Mouse (Mus musculus) limb, embryonic 10.5 days (tissue): ENCODE measurements around the gene Ascl4. TPM values are rescaled to one million over a fixed set of nuclear protein-coding genes. Genes with fewer than 3 reads are reported as not detected.

Source experiments
- DNase-seq: peaks from one replicate; pipeline ENCODE4 v3.0.0-alpha.2; 2017; ENCODE audit warnings: low spot score
- H3K27ac ChIP-seq: fragments of 300-500 bp; sonication (generic); 2 replicates; pipeline ENCODE4 v1.5.1; 2016; ENCODE audit warnings: mild to moderate bottlenecking
- H3K27me3 ChIP-seq: fragments of 300-500 bp; sonication (generic); 2 replicates; pipeline ENCODE4 v1.6.1; 2016; ENCODE audit warnings: low read depth, mild to moderate bottlenecking; ENCODE audit not compliant: poor library complexity, severe bottlenecking
- H3K36me3 ChIP-seq: fragments of 300-500 bp; sonication (generic); 2 replicates; pipeline ENCODE4 v1.6.1; 2016; ENCODE audit warnings: mild to moderate bottlenecking, moderate library complexity
- H3K4me1 ChIP-seq: fragments of 300-500 bp; sonication (generic); 2 replicates; pipeline ENCODE4 v1.6.1; 2016
- H3K4me3 ChIP-seq: fragments of 300-500 bp; sonication (generic); 2 replicates; pipeline ENCODE4 v1.5.1; 2016; ENCODE audit warnings: mild to moderate bottlenecking, moderate library complexity
- H3K9me3 ChIP-seq: fragments of 300-500 bp; sonication (generic); replicated peaks from 2 replicates; pipeline ENCODE4 v1.6.1; 2016; ENCODE audit warnings: mild to moderate bottlenecking
- WGBS: fragments of 180-500 bp; shearing (Covaris S2); methylation state at CpG from one replicate; pipeline ENCODE4 v1.1.7; 2016; 5-methylcytosine and 5-hydroxymethylcytosine counted together
- polyA plus RNA-seq: library from polyadenylated mRNA; unstranded; fragments of >200 nt; fragmentation: Nextera tagmentation; extraction: Ambion mirVana; gene quantifications from 2 replicates; pipeline ENCODE4 v1.2.1, GENCODE M21; 2016

Gene Ascl4
- polyA plus RNA-seq, 1 experiment from 2014 or later = 0.11 TPM

DNA sequence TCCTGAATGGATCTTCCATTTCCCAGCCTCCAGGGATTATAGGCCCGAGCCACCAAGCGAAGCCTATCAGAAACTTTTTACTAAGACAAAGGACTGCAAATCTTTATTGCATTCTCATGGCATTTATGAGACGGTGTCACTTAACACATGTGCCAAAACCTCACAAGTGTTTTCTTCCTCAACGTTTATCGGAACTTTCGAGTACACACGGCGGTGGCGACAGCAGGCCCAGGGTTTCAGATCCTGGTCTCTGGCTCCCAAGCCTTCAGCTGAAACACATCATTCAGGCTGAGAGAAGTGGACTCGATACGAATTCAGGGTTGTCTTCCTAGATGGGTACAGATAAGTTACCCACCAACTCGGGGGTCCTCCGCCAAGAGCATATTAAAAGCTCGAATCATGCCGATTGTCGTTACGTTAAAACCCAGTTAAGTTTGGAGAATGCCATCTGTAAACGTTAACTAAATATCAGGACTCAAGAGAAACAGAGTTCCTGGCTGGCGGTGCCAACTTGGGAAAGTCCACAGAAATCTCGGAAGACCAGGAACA lies 29.5 kb downstream of the Ascl4 start:
- H3K27me3 ChIP-seq = no peaks in the 10 kb centered on the region
- H3K27ac ChIP-seq = peak overlapping the region; percentile 92
- peak; percentile 44 for DNase-seq
- 7% methylated on average over 20 of the region's 20 CpGs for WGBS
- peak overlapping the region; percentile 96 for H3K4me3 ChIP-seq
- no peaks in the 10 kb centered on the region for H3K9me3 ChIP-seq
- H3K36me3 ChIP-seq = peaks cover 37% of the 10 kb centered on the region
- 0 out of 2 replicates have a peak, but pooled peaks cover 4% of the 10 kb centered on the region for H3K4me1 ChIP-seq

DNA sequence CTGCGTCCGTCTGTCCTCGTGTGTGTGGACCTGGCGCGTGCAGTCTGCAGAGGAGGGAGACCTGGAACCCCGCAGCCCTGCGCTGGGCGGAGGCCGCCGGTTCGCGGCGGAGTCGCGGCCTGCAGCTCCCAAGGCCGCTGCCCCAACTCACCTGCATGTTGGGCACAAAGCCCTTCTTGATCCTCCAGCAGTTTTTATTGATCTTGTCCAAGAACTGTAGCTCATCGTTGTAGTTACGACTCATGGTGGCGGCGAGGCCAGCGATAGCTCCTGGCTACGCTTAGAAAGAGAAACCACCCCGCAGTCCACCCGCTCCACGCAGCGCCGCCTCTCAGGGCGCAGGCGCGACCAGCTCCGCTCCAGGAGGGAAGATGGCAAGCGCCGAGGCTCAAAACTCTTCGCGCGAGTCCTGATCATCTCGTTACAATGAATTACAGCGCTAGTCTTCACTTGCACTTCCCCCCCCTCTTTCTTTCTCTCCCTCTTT lies 30.0 kb downstream of the Ascl4 start, which contains the start of gene Rtcb:
Gene Rtcb, minus strand, starts transcription at position 360 of the 487 bp plus-strand sequence.
- H3K4me1 ChIP-seq = 0 out of 2 replicates have a peak, but pooled peaks cover 4% of the 10 kb centered on the region
- H3K27ac ChIP-seq = peak within 1 kb of the TSS; percentile 92
- peak; percentile 97 for DNase-seq
- H3K27me3 ChIP-seq = no peaks in the 10 kb centered on the region
- under 1% methylated on average over 38 of the region's 38 CpGs for WGBS
- no peaks in the 10 kb centered on the region for H3K9me3 ChIP-seq
- peak within 1 kb of the TSS; percentile 96 for H3K4me3 ChIP-seq
- peaks cover 32% of the 10 kb centered on the region for H3K36me3 ChIP-seq

DNA sequence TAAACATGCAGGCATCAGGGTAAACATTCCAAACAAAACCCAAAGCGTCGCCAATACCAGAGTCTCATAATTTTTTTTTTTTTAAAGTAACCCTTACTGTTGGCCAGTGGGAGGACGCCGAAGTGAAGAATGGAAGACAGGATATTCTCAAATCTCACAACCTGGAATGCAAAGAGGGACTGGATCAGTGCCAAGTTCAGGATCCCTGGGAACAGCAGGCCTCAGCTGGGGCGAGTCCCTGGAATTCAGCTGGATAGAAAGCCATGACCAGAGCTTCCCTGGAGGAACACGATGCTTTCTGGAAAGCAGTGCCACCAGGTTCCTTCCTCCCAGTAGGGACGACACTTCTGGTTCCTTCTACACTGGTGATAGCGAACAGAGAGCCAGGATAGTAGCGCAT lies 35.4 kb downstream of the Ascl4 start:
- Histone ChIP-seq H3K9me3 (no peaks in the 10 kb centered on the region), H3K27ac (no peak overlapping the region), H3K36me3 (no peaks in the 10 kb centered on the region), H3K4me3 (no peak overlapping the region), H3K27me3 (0 out of 2 replicates have a peak, but pooled peaks cover 8% of the 10 kb centered on the region), H3K4me1 (0 out of 2 replicates have a peak, but pooled peaks cover 3% of the 10 kb centered on the region)
- WGBS = 84% methylated on average over 9 of the region's 9 CpGs
- DNase-seq = no peak

DNA sequence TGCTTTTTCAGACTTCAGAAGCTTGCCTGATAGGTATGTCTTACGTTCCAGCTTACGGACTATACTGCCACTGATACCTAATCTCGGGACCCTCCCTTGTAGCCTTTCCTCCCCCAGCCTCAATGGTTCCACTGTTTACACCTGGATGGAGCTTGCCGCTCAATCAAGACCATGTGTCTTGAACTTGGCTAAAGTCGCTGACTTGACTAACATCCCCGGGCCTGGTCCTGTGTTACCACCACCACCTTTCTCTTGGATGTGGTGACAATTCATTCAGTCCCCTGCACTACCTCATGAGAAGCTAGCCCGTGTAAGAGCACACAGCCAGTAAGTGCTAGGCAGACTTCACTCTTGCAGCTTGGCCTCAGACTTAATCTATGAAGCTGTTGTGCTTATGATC lies 36.8 kb downstream of the Ascl4 start:
- no peaks in the 10 kb centered on the region for H3K4me1 ChIP-seq
- 0 out of 2 replicates have a peak, but pooled peaks cover 8% of the 10 kb centered on the region for H3K27me3 ChIP-seq
- no peak overlapping the region for H3K4me3 ChIP-seq
- no peak overlapping the region for H3K27ac ChIP-seq
- H3K9me3 ChIP-seq = no peaks in the 10 kb centered on the region
- WGBS = 94% methylated on average over 7 of the region's 7 CpGs
- no peaks in the 10 kb centered on the region for H3K36me3 ChIP-seq
- DNase-seq = no peak

DNA sequence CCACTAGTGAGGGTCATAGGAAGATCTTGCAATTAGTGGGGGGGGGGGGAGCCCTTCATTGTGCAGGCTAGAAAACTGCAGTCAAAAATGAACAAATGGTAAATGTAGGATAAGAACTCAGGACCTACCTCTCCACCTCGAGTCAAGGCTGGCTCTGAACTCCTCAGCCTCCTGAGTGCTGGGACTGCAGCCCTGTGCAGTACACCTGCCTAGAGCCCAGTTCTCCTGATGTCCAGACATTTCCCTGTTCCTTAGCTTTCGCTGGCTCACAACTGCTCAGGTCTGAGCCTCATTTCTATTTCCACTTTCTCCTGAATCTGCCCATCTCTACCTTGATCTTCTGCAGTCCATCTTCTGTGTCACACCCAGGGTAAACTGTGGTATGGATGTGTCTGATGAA lies 39.0 kb downstream of the Ascl4 start:
- no peaks in the 10 kb centered on the region for H3K36me3 ChIP-seq
- H3K27ac ChIP-seq = no peak overlapping the region
- H3K4me3 ChIP-seq = no peak overlapping the region
- 0 out of 2 replicates have a peak, but pooled peaks cover 8% of the 10 kb centered on the region for H3K27me3 ChIP-seq
- H3K4me1 ChIP-seq = 0 out of 2 replicates have a peak, but pooled peaks cover 2% of the 10 kb centered on the region
- DNase-seq = no peak
- 61% methylated on average over 2 of the region's 2 CpGs for WGBS
- no peaks in the 10 kb centered on the region for H3K9me3 ChIP-seq

DNA sequence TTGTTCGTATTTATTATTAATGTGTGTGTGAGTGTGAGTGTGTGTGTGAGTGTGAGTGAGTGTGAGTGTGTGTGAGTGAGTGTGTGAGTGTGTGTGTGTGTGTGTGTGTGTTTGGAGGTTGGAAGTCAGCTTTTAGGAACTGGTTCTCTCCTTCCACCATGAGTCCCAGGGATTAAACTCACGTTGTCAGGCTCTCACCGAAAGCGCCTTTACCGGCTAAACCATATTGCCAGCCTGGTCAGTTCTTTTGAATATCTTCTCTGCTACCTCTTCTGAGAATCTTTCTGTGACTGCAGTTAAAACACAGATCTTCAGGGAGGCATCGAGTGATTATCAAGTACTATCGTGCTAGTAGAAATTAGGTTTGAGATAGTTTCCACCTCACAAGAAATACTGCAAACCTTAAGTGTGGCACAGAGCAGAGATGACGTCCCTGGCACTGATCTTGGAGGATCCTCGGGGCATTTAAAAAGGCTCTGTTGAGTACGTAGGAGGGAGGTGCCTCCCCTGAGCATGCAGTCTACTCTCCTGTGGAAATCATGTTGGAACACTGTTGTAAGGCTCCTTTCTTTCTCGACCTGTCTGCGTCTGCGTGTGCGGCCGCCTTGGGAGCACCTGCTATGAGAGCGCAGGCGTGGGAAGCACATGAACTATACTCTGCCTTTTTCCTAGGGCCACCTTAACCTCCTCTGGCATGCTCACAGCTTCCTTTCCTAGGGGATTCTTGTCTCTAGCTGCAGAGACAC lies 40.1 kb downstream of the Ascl4 start:
- no peaks in the 10 kb centered on the region for H3K9me3 ChIP-seq
- no peak for DNase-seq
- 0 out of 2 replicates have a peak, but pooled peaks cover 2% of the 10 kb centered on the region for H3K4me1 ChIP-seq
- no peak overlapping the region for H3K4me3 ChIP-seq
- no peaks in the 10 kb centered on the region for H3K36me3 ChIP-seq
- no peak overlapping the region for H3K27ac ChIP-seq
- 0 out of 2 replicates have a peak, but pooled peaks cover 8% of the 10 kb centered on the region for H3K27me3 ChIP-seq
- 67% methylated on average over 17 of the region's 17 CpGs for WGBS

DNA sequence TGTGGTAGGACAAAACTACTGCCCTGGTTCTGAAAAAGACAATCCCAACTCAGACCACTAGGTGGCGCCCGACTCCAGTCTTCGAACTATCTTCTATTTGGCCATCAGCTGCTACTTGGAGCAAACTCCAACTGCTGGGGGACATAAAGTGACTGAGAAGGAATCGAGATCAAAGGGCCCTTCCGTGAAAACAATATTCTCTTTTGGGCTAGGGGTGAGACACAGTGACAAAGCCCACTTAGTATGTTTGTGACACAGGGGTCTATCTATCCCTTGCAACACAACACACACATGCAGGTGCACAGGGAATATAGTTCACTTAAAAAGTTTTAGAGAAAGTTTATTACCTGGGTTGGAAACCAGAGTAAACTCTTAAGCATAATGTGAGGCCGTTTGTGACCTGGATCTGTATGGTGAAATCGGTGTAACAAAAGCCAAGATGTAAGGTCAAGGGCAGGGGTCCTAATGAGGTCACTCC lies 40.7 kb downstream of the Ascl4 start:
- H3K36me3 ChIP-seq = no peaks in the 10 kb centered on the region
- peak; percentile 91 for DNase-seq
- no peaks in the 10 kb centered on the region for H3K9me3 ChIP-seq
- 14% methylated on average over 7 of the region's 7 CpGs for WGBS
- H3K4me1 ChIP-seq = 0 out of 2 replicates have a peak, but pooled peaks cover 2% of the 10 kb centered on the region
- no peak overlapping the region for H3K27ac ChIP-seq
- H3K4me3 ChIP-seq = no peak overlapping the region
- H3K27me3 ChIP-seq = 0 out of 2 replicates have a peak, but pooled peaks cover 8% of the 10 kb centered on the region

DNA sequence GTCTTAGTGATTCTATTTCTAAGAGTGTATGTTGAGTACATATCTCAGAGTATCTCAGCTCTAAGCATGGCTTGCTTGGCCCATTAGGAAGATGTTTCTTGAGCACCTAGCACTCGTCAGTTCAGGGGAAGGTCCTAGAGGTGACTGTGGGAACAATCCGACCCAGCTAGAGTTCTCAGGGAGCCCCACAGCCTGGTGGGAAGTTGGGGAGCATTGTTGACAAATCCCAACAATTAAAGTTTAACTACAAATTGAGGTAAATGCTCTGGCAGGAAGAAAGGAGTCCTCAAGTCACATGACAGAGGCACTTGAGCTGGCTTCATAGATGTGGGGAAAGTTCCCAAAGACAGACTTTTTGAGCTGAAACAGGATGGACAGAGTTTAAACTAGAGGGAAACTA lies 41.2 kb downstream of the Ascl4 start:
- Histone ChIP-seq H3K4me1 (0 out of 2 replicates have a peak, but pooled peaks cover 2% of the 10 kb centered on the region), H3K4me3 (no peak overlapping the region), H3K36me3 (no peaks in the 10 kb centered on the region), H3K9me3 (no peaks in the 10 kb centered on the region), H3K27ac (no peak overlapping the region), H3K27me3 (0 out of 2 replicates have a peak, but pooled peaks cover 8% of the 10 kb centered on the region)
- no peak for DNase-seq
- 48% methylated on average over 2 of the region's 2 CpGs for WGBS

DNA sequence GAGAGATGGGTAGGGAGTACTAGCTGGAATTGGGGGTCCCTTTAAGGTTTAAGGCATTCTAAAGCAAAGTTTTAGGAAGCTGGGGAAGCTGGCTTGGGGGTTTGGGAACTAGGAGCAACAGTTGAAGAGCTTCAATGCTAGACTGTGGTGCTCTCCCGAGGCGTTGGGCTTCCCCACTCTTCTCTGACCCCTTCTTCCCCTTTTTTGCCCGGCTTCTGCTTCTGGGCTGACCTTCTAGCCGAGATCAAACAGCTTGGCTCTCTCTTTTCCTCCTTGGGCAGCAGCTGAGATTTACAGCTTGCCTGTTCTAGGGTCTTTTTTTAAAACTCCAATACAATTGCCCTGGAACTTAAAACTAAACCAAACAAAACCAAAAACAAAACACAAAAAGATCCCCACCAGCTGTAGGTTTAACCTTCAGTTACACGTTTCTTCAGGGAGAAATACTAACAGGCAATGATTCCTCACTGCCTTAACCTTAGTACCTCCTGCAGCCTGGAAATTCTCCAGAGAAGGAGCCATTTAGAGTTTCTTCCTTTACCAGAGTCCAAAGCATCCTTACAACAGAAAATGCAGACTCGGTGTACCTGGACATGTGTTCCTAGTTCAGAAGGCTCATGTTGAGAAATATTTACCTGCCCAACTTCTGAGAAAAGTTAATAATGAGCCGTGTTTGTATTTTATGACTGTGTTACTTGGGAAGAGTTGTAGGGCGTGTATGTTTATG lies 42.6 kb downstream of the Ascl4 start:
- Histone ChIP-seq H3K4me3 (no peak overlapping the region), H3K27me3 (0 out of 2 replicates have a peak, but pooled peaks cover 8% of the 10 kb centered on the region), H3K27ac (no peak overlapping the region), H3K9me3 (no peaks in the 10 kb centered on the region), H3K4me1 (0 out of 2 replicates have a peak, but pooled peaks cover 2% of the 10 kb centered on the region), H3K36me3 (no peaks in the 10 kb centered on the region)
- 41% methylated on average over 8 of the region's 8 CpGs for WGBS
- no peak for DNase-seq

DNA sequence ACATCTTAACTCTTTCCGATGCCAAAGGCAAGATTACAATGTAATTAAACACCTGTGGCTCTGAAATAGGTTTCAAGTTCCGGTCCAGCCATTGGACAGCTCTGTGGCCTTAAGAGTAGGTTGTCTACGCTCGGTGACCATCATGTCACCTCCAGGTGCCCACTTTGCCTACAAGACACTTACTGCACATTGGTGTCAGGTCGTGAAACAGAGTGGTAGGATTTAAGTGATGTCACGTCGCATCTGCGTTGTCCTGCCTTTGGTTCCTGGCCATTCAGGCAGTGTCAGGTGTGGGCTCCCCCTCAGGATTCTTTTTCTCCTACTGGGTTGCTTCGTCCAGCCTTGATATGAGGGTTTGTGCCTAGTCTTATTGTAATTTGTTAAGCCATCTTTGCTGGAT lies 44.3 kb downstream of the Ascl4 start:
- no peak overlapping the region for H3K27ac ChIP-seq
- no peaks in the 10 kb centered on the region for H3K27me3 ChIP-seq
- H3K9me3 ChIP-seq = no peaks in the 10 kb centered on the region
- 0 out of 2 replicates have a peak, but pooled peaks cover 2% of the 10 kb centered on the region for H3K4me1 ChIP-seq
- WGBS = 91% methylated on average over 9 of the region's 9 CpGs
- DNase-seq = no peak
- no peaks in the 10 kb centered on the region for H3K36me3 ChIP-seq
- no peak overlapping the region for H3K4me3 ChIP-seq

DNA sequence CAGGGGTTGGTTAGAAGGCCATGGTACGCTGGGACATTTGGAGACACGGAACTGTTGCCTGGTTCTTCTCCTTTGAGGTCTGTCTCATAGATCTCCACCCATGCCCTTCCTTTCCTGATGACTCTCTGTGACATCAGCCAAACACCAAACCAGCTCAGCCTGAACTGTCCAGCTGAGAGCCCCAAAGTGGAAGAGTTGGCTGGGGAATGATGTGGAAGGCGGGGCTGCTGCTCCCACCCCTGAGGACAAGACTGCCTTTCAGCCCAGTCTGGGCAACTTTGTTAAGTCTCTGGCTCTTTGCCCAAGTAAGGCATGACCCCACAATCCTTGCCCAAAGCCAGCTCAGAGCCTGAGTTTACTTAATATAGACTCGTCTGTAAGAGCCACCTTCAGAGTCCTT lies 45.4 kb downstream of the Ascl4 start:
- WGBS = 92% methylated on average over 4 of the region's 4 CpGs
- no peaks in the 10 kb centered on the region for H3K36me3 ChIP-seq
- H3K4me1 ChIP-seq = 0 out of 2 replicates have a peak, but pooled peaks cover 2% of the 10 kb centered on the region
- H3K27me3 ChIP-seq = no peaks in the 10 kb centered on the region
- H3K4me3 ChIP-seq = no peak overlapping the region
- no peaks in the 10 kb centered on the region for H3K9me3 ChIP-seq
- DNase-seq = no peak
- no peak overlapping the region for H3K27ac ChIP-seq

DNA sequence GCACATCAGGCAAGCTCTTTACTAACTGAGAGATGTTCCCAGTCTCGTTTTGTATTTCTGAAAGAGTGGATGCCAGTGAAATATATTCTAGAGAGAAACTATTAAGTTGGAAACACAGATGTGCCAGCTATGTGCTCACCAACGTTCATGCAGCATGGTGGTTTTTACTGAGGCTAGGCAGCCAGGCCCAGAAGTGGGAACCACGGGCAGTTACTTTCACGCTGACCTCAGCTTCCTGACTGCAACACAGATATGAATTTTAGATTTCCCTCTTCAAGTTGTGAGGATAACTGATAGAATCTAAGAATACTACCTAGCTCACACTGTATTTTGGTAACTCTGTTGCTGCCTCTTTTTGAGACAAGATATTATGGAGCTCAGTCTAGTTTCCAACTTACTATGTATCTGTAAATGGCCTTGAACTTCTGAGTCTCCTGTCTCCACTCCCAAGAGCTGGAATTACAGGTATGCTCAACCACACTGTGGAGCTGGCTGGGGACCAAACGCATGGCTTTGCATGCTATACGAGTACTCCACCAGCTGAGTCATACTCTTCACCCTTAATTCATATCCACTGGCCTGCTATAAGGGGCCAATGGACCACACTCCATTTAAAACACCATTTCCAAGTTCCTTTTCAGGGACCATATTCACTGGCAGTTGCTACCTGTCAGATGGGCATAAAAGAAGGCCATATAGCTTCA lies 62.1 kb downstream of the Ascl4 start:
- no peak for DNase-seq
- H3K27me3 ChIP-seq = no peaks in the 10 kb centered on the region
- H3K4me1 ChIP-seq = no peaks in the 10 kb centered on the region
- H3K9me3 ChIP-seq = no peaks in the 10 kb centered on the region
- no peak overlapping the region for H3K27ac ChIP-seq
- no peaks in the 10 kb centered on the region for H3K36me3 ChIP-seq
- no peak overlapping the region for H3K4me3 ChIP-seq
- 80% methylated on average over 6 of the region's 6 CpGs for WGBS
